Mouse (Mus musculus) heart, postnatal 14 days (tissue): Measurements from ENCODE around the gene Pde4b. TPM values are rescaled to one million over a fixed set of nuclear protein-coding genes. Genes with fewer than 3 reads are reported as not detected.
"Not testable (repeated sequence)": the region's sequence is repeated elsewhere in the genome, so short reads cannot be mapped to it uniquely, and the experiment has no call there.

ENCODE experiments used
- DNase-seq, 2 experiments: peaks; one replicate each; pipeline ENCODE4 v3.0.0; 2021 to 2022
- intact Hi-C: fragments of 180-260 bp; cut with DNase I; formaldehyde crosslinking; loops from one replicate; pipeline ENCODE4 v1.15.1; 2025
- long read RNA-seq, 2 experiments: library from polyadenylated mRNA; stranded (forward); transcript quantifications; one replicate each; pipeline ENCODE4 v2.0.0; 2021
- total RNA-seq, 2 experiments: library from RNA; stranded (reverse); gene quantifications; 2 replicates each; pipeline ENCODE4 v1.2.3; 2021

Gene Pde4b
- total RNA-seq = 10 to 100 TPM; 45.3 to 46.5 TPM
- long read RNA-seq, experiment 1, transcript Pde4b-203 (10 exons, 2,756 nt) = major isoform, 60 of 73 reads
- long read RNA-seq, experiment 1, partial matches to known transcripts = 7 of 73 reads
- long read RNA-seq, experiment 1, other reads (novel, unspliced or antisense) = 5 of 73 reads
- long read RNA-seq, experiment 2, transcript Pde4b-203 (10 exons, 2,756 nt) = major isoform, 22 of 34 reads
- long read RNA-seq, experiment 2, partial matches to known transcripts = 5 of 34 reads
- long read RNA-seq, experiment 2, other reads (novel, unspliced or antisense) = 7 of 34 reads

GRCm38 (mm10) chr4:102087091-102087565 is at the start of gene Pde4b:
Gene Pde4b, plus strand, starts transcription at chr4:102087543.
- intact Hi-C loops = no loop called here
- DNase-seq = no peak

GRCm38 (mm10) chr4:102040190-102040589 is 47.2 kb upstream of the Pde4b start:
- intact Hi-C loops = no loop called here
- no peak for DNase-seq

GRCm38 (mm10) chr4:102045183-102046140 is 41.9 kb upstream of the Pde4b start:
- peak; percentile 3 to 4 for DNase-seq

GRCm38 (mm10) chr4:102049368-102049767 is 38.0 kb upstream of the Pde4b start:
- DNase-seq, intact Hi-C loops: not testable (repeated sequence)

More at GRCm38 (mm10) chr4:102045183-102046140, 41.9 kb upstream of the Pde4b start:
- intact Hi-C loops = no loop called here

- intact Hi-C loops = no loop called here
These were observed 26.0 kb upstream of the Pde4b start for GRCm38 (mm10) chr4:102061322-102061721.

GRCm38 (mm10) chr4:102069314-102069713 is 18.0 kb upstream of the Pde4b start:
- intact Hi-C loops = no loop called here
- DNase-seq = no peak

More at GRCm38 (mm10) chr4:102061322-102061721, 26.0 kb upstream of the Pde4b start:
- DNase-seq = no peak

GRCm38 (mm10) chr4:102086336-102086735 is 1.0 kb upstream of the Pde4b start:
- DNase-seq = no peak
- intact Hi-C loops = no loop called here

- DNase-seq = peak in 1 of 2 experiments; percentile 2
- intact Hi-C loops = no loop called here
These were observed 357 bp downstream of the Pde4b start for GRCm38 (mm10) chr4:102087566-102088234.

GRCm38 (mm10) chr4:102088235-102088867 is 1.0 kb downstream of the Pde4b start:
- intact Hi-C loops = no loop called here
- no peak for DNase-seq

- no peak for DNase-seq
- intact Hi-C loops = no loop called here
These were observed 8.5 kb downstream of the Pde4b start for GRCm38 (mm10) chr4:102095851-102096250.

GRCm38 (mm10) chr4:102102241-102102640 is 14.9 kb downstream of the Pde4b start:
- intact Hi-C loops = no loop called here

GRCm38 (mm10) chr4:102104534-102105014 is 17.2 kb downstream of the Pde4b start:
- DNase-seq = no peak
- intact Hi-C loops = no loop called here

More at GRCm38 (mm10) chr4:102102241-102102640, 14.9 kb downstream of the Pde4b start:
- no peak for DNase-seq

- intact Hi-C loops = no loop called here
- no peak for DNase-seq
These were observed 19.4 kb downstream of the Pde4b start for GRCm38 (mm10) chr4:102106771-102107170.

GRCm38 (mm10) chr4:102119454-102119853 is 32.1 kb downstream of the Pde4b start:
- DNase-seq = no peak
- intact Hi-C loops = no loop called here

- intact Hi-C loops = no loop called here
These were observed 49.1 kb downstream of the Pde4b start for GRCm38 (mm10) chr4:102136366-102136849.

GRCm38 (mm10) chr4:102138346-102138745 is 51.0 kb downstream of the Pde4b start:
- intact Hi-C loops = no loop called here
- no peak for DNase-seq

More at GRCm38 (mm10) chr4:102136366-102136849, 49.1 kb downstream of the Pde4b start:
- no peak for DNase-seq

GRCm38 (mm10) chr4:102141241-102141640 is 53.9 kb downstream of the Pde4b start:
- intact Hi-C loops = no loop called here
- no peak for DNase-seq

GRCm38 (mm10) chr4:102148766-102149165 is 61.4 kb downstream of the Pde4b start:
- intact Hi-C loops = no loop called here
- DNase-seq = no peak

GRCm38 (mm10) chr4:102159178-102159577 is 71.8 kb downstream of the Pde4b start:
- intact Hi-C loops = no loop called here
- no peak for DNase-seq

GRCm38 (mm10) chr4:102171636-102172035 is 84.3 kb downstream of the Pde4b start:
- intact Hi-C loops = no loop called here
- DNase-seq = no peak
